Mouse (Mus musculus): ENCODE results near the gene Gm20716. TPM values are rescaled to one million over a fixed set of nuclear protein-coding genes. Genes with fewer than 3 reads are reported as not detected.

Gene Gm20716
- polyA plus RNA-seq, 1 experiment from 2014 or later, result 21.5 TPM

- 1% methylated on average over 21 of the region's 89 CpGs for whole genome bisulfite sequencing
Measured at GRCm38 (mm10) chr2:168206725-168207644, 23.2 kb downstream of the Gm20716 start, which contains the start of gene Adnp. Gene Adnp (minus strand): TSS chr2:168207112.

GRCm38 (mm10) chr2:168205681-168206631, 24.2 kb downstream of the Gm20716 start:
- H3K9ac ChIP-seq (ENCODE audit: low read depth, low read length), result peak overlapping the region; percentile 100
- peak; percentile 8; the same call in 1 of the 2 replicates for ATAC-seq (ENCODE audit: low read depth)
- H3K9me3 ChIP-seq (ENCODE audit: control insufficient read depth, low read length), result peaks cover 4% of the 10 kb centered on the region; the same call in 1 of the 2 replicates
- H3K4me2 ChIP-seq (ENCODE audit: low read depth, low read length), result peak overlapping the region; percentile 59
- H3K4me1 ChIP-seq (ENCODE audit: control insufficient read depth, insufficient read depth, low read length), result peaks cover 16% of the 10 kb centered on the region
- H3K27me3 ChIP-seq (replicated peaks; ENCODE audit: control insufficient read depth, insufficient read depth, low read length), result no peaks in the 10 kb centered on the region
- 0% methylated on average over 31 of the region's 49 CpGs for WGBS
- H3K4me3 ChIP-seq (ENCODE audit: low read depth, low read length), result peak overlapping the region; percentile 97
- H3K27ac ChIP-seq (replicated peaks; ENCODE audit: low read depth, low read length), result peak overlapping the region; percentile 99
- DNase-seq (ENCODE audit: low spot score), result peak; percentile 23
- H3K36me3 ChIP-seq (ENCODE audit: control insufficient read depth, insufficient read depth, low read length), result peaks cover 44% of the 10 kb centered on the region

More at GRCm38 (mm10) chr2:168206725-168207644, 23.2 kb downstream of the Gm20716 start, which contains the start of gene Adnp:
- peak within 1 kb of the TSS; percentile 97 for H3K4me3 ChIP-seq (ENCODE audit: low read depth, low read length)
- H3K4me2 ChIP-seq (ENCODE audit: low read depth, low read length), result peak within 1 kb of the TSS; percentile 59
- peak within 1 kb of the TSS; percentile 100 for H3K9ac ChIP-seq (ENCODE audit: low read depth, low read length)
- H3K4me1 ChIP-seq (ENCODE audit: control insufficient read depth, insufficient read depth, low read length), result peaks cover 11% of the 10 kb centered on the region
- peaks cover 4% of the 10 kb centered on the region; the same call in 1 of the 2 replicates for H3K9me3 ChIP-seq (ENCODE audit: control insufficient read depth, low read length)
- H3K27me3 ChIP-seq (replicated peaks; ENCODE audit: control insufficient read depth, insufficient read depth, low read length), result no peaks in the 10 kb centered on the region
- peaks cover 54% of the 10 kb centered on the region for H3K36me3 ChIP-seq (ENCODE audit: control insufficient read depth, insufficient read depth, low read length)
- ATAC-seq (ENCODE audit: low read depth) (peak; percentile 93), DNase-seq (ENCODE audit: low spot score) (peak; percentile 98)
- peak within 1 kb of the TSS; percentile 99 for H3K27ac ChIP-seq (replicated peaks; ENCODE audit: low read depth, low read length)

GRCm38 (mm10) chr2:168205265-168205664, 24.9 kb downstream of the Gm20716 start:
- Histone ChIP-seq H3K27me3 (replicated peaks; ENCODE audit: control insufficient read depth, insufficient read depth, low read length) (no peaks in the 10 kb centered on the region), H3K4me2 (ENCODE audit: low read depth, low read length) (peak overlapping the region; percentile 59), H3K36me3 (ENCODE audit: control insufficient read depth, insufficient read depth, low read length) (peaks cover 37% of the 10 kb centered on the region), H3K9me3 (ENCODE audit: control insufficient read depth, low read length) (peaks cover 4% of the 10 kb centered on the region; the same call in 1 of the 2 replicates), H3K4me1 (ENCODE audit: control insufficient read depth, insufficient read depth, low read length) (peaks cover 23% of the 10 kb centered on the region), H3K9ac (ENCODE audit: low read depth, low read length) (peak overlapping the region; percentile 100), H3K27ac (replicated peaks; ENCODE audit: low read depth, low read length) (peak overlapping the region; percentile 99), H3K4me3 (ENCODE audit: low read depth, low read length) (peak overlapping the region; percentile 97)
- DNase-seq (ENCODE audit: low spot score), result peak; percentile 95
- WGBS, result 6% methylated on average over 6 of the region's 6 CpGs
- ATAC-seq (ENCODE audit: low read depth), result peak; percentile 47; the same call in 1 of the 2 replicates

GRCm38 (mm10) chr2:168204476-168204999, 25.6 kb downstream of the Gm20716 start:
- no peak for ATAC-seq (ENCODE audit: low read depth)

GRCm38 (mm10) chr2:168200014-168200691, 30.0 kb downstream of the Gm20716 start:
- peaks cover 4% of the 10 kb centered on the region; the same call in 1 of the 2 replicates for H3K9me3 ChIP-seq (ENCODE audit: control insufficient read depth, low read length)
- H3K4me2 ChIP-seq (ENCODE audit: low read depth, low read length), result no peak overlapping the region
- 83% methylated on average over 4 of the region's 5 CpGs for WGBS
- H3K27me3 ChIP-seq (replicated peaks; ENCODE audit: control insufficient read depth, insufficient read depth, low read length), result no peaks in the 10 kb centered on the region
- no peak overlapping the region for H3K4me3 ChIP-seq (ENCODE audit: low read depth, low read length)
- H3K27ac ChIP-seq (replicated peaks; ENCODE audit: low read depth, low read length), result no peak overlapping the region
- no peak for ATAC-seq (ENCODE audit: low read depth)
- peaks cover 31% of the 10 kb centered on the region for H3K36me3 ChIP-seq (ENCODE audit: control insufficient read depth, insufficient read depth, low read length)
- no peak for DNase-seq (ENCODE audit: low spot score)
- H3K4me1 ChIP-seq (ENCODE audit: control insufficient read depth, insufficient read depth, low read length), result peaks cover 48% of the 10 kb centered on the region
- no peak overlapping the region for H3K9ac ChIP-seq (ENCODE audit: low read depth, low read length)

More at GRCm38 (mm10) chr2:168204476-168204999, 25.6 kb downstream of the Gm20716 start:
- no peak for DNase-seq (ENCODE audit: low spot score)
- Histone ChIP-seq H3K4me2 (ENCODE audit: low read depth, low read length) (peak overlapping the region; percentile 59), H3K27ac (replicated peaks; ENCODE audit: low read depth, low read length) (no peak overlapping the region), H3K27me3 (replicated peaks; ENCODE audit: control insufficient read depth, insufficient read depth, low read length) (no peaks in the 10 kb centered on the region), H3K9me3 (ENCODE audit: control insufficient read depth, low read length) (peaks cover 4% of the 10 kb centered on the region; the same call in 1 of the 2 replicates), H3K36me3 (ENCODE audit: control insufficient read depth, insufficient read depth, low read length) (peaks cover 32% of the 10 kb centered on the region), H3K4me3 (ENCODE audit: low read depth, low read length) (peak overlapping the region; percentile 97), H3K9ac (ENCODE audit: low read depth, low read length) (peak overlapping the region; percentile 100; the same call in 1 of the 2 replicates), H3K4me1 (ENCODE audit: control insufficient read depth, insufficient read depth, low read length) (peaks cover 26% of the 10 kb centered on the region)
- WGBS, result 78% methylated on average over 8 of the region's 8 CpGs

GRCm38 (mm10) chr2:168199476-168199875, 30.7 kb downstream of the Gm20716 start:
- Histone ChIP-seq H3K4me3 (ENCODE audit: low read depth, low read length) (no peak overlapping the region), H3K36me3 (ENCODE audit: control insufficient read depth, insufficient read depth, low read length) (peaks cover 31% of the 10 kb centered on the region), H3K4me1 (ENCODE audit: control insufficient read depth, insufficient read depth, low read length) (peaks cover 43% of the 10 kb centered on the region), H3K27ac (replicated peaks; ENCODE audit: low read depth, low read length) (no peak overlapping the region), H3K4me2 (ENCODE audit: low read depth, low read length) (no peak overlapping the region), H3K27me3 (replicated peaks; ENCODE audit: control insufficient read depth, insufficient read depth, low read length) (no peaks in the 10 kb centered on the region), H3K9ac (ENCODE audit: low read depth, low read length) (no peak overlapping the region), H3K9me3 (ENCODE audit: control insufficient read depth, low read length) (peaks cover 4% of the 10 kb centered on the region; the same call in 1 of the 2 replicates)
- ATAC-seq (ENCODE audit: low read depth), result no peak
- 82% methylated on average over 4 of the region's 4 CpGs for WGBS
- DNase-seq (ENCODE audit: low spot score), result no peak

- ATAC-seq (ENCODE audit: low read depth) (peak; percentile 47; the same call in 1 of the 2 replicates), DNase-seq (ENCODE audit: low spot score) (no peak)
- Histone ChIP-seq H3K27me3 (replicated peaks; ENCODE audit: control insufficient read depth, insufficient read depth, low read length) (no peaks in the 10 kb centered on the region), H3K27ac (replicated peaks; ENCODE audit: low read depth, low read length) (no peak overlapping the region), H3K9me3 (ENCODE audit: control insufficient read depth, low read length) (peaks cover 2% of the 10 kb centered on the region; the same call in 1 of the 2 replicates), H3K4me2 (ENCODE audit: low read depth, low read length) (no peak overlapping the region), H3K4me3 (ENCODE audit: low read depth, low read length) (no peak overlapping the region), H3K36me3 (ENCODE audit: control insufficient read depth, insufficient read depth, low read length) (peaks cover 24% of the 10 kb centered on the region), H3K9ac (ENCODE audit: low read depth, low read length) (no peak overlapping the region), H3K4me1 (ENCODE audit: control insufficient read depth, insufficient read depth, low read length) (peaks cover 37% of the 10 kb centered on the region)
- WGBS, result 80% methylated on average over 1 of the region's 1 CpGs
Measured at GRCm38 (mm10) chr2:168198421-168198820, 31.7 kb downstream of the Gm20716 start.

Data from embryonic facial prominence, embryonic 14.5 days (tissue).